Mouse (Mus musculus) forelimb bud, embryonic 11.5 days (tissue): ENCODE data around the gene Dnajc13.

Source experiments
- DNase-seq: peaks from one replicate; pipeline ENCODE4 v3.0.0-alpha.2; 2012; ENCODE audit warnings: low read depth, low spot score

Dnajc13 gene

GRCm38 (mm10) chr9:104254408-104255180, 8.1 kb downstream of the Dnajc13 start:
- no peak for DNase-seq

GRCm38 (mm10) chr9:104252637-104253036, 10.1 kb downstream of the Dnajc13 start:
- no peak for DNase-seq

- DNase-seq, result no peak
These were observed 11.0 kb downstream of the Dnajc13 start for GRCm38 (mm10) chr9:104251687-104252086.

GRCm38 (mm10) chr9:104251111-104251510, 11.6 kb downstream of the Dnajc13 start:
- DNase-seq, result no peak

GRCm38 (mm10) chr9:104247307-104247987, 15.3 kb downstream of the Dnajc13 start:
- DNase-seq, result no peak

- DNase-seq, result no peak
These were observed 18.8 kb downstream of the Dnajc13 start for GRCm38 (mm10) chr9:104243799-104244466.

- no peak for DNase-seq
These were observed 22.6 kb downstream of the Dnajc13 start for GRCm38 (mm10) chr9:104240146-104240545.

GRCm38 (mm10) chr9:104239076-104239475, 23.7 kb downstream of the Dnajc13 start:
- DNase-seq, result no peak

- no peak for DNase-seq
These were observed 26.3 kb downstream of the Dnajc13 start for GRCm38 (mm10) chr9:104236256-104236930.

- no peak for DNase-seq
These were observed 27.0 kb downstream of the Dnajc13 start for GRCm38 (mm10) chr9:104235751-104236150.

GRCm38 (mm10) chr9:104233815-104234214, 28.9 kb downstream of the Dnajc13 start:
- DNase-seq, result no peak

- no peak for DNase-seq
These were observed 29.7 kb downstream of the Dnajc13 start for GRCm38 (mm10) chr9:104233060-104233459.

- DNase-seq, result no peak
These were observed 30.7 kb downstream of the Dnajc13 start for GRCm38 (mm10) chr9:104232004-104232403.

GRCm38 (mm10) chr9:104211402-104211801, 51.3 kb downstream of the Dnajc13 start:
- no peak for DNase-seq

- peak; percentile 55 for DNase-seq
These were observed 58.9 kb downstream of the Dnajc13 start for GRCm38 (mm10) chr9:104203851-104204250.

- no peak for DNase-seq
These were observed 68.2 kb downstream of the Dnajc13 start for GRCm38 (mm10) chr9:104194528-104194927.

- DNase-seq, result no peak
These were observed 68.8 kb downstream of the Dnajc13 start for GRCm38 (mm10) chr9:104193900-104194299.

- no peak for DNase-seq
These were observed 69.4 kb downstream of the Dnajc13 start for GRCm38 (mm10) chr9:104193327-104193726.

- no peak for DNase-seq
These were observed 70.2 kb downstream of the Dnajc13 start for GRCm38 (mm10) chr9:104192513-104192912.

- DNase-seq, result no peak
These were observed 73.1 kb downstream of the Dnajc13 start for GRCm38 (mm10) chr9:104189657-104190056.

GRCm38 (mm10) chr9:104188704-104189103, 74.0 kb downstream of the Dnajc13 start:
- no peak for DNase-seq

- no peak for DNase-seq
These were observed 75.7 kb downstream of the Dnajc13 start for GRCm38 (mm10) chr9:104187028-104187427.
